In genomic region chr14:62226576-62227047, GRCm38 (mm10) we compare ENCODE assay signal across 8 mouse cellular contexts.
A peak's percentile ranks its signal among the peaks of the same experiment; 100 is the strongest.
DNase-seq lines count a peak whose midpoint lies in the region; ATAC-seq and TF ChIP-seq lines count a peak whose summit lies in the region.

No protein-coding gene starts in this region.

- peak; percentile 17 for DNase-seq in CH12.LX (ENCODE audit: extremely low read depth)
- peak; percentile 97 for DNase-seq in brain, embryonic 14.5 days (ENCODE audit: low read depth)
- no peak for DNase-seq in ovary, postnatal 14 days (ENCODE audit: low spot score)

- TF ChIP-seq RAD21 in CH12.LX (IDR thresholded peaks at IDR 0.05; ENCODE audit: low read depth, low read length), result peak; percentile 40

- H3K9me3 ChIP-seq in intestine, postnatal 0 days (ENCODE audit: control insufficient read depth), result no peaks in the 10 kb centered on the region
- H3K9me3 ChIP-seq in intestine, embryonic 15.5 days, result no peaks in the 10 kb centered on the region
- no peaks in the 10 kb centered on the region for H3K9me3 ChIP-seq in CH12.LX (replicated peaks; ENCODE audit: low read length)
- H3K9me3 ChIP-seq in hindbrain, embryonic 15.5 days, result no peaks in the 10 kb centered on the region
- no peaks in the 10 kb centered on the region for H3K9me3 ChIP-seq in midbrain, embryonic 16.5 days (replicated peaks; ENCODE audit: control insufficient read depth, low read length, poor library complexity, severe bottlenecking)

- H3K79me2 ChIP-seq in CH12.LX (replicated peaks; ENCODE audit: control insufficient read depth, extremely low read depth, insufficient read depth, poor library complexity, severe bottlenecking), result no peaks in the 10 kb centered on the region

- H3K27me3 ChIP-seq in intestine, postnatal 0 days (replicated peaks; ENCODE audit: control insufficient read depth, insufficient read depth, low read length), result no peaks in the 10 kb centered on the region
- H3K27me3 ChIP-seq in intestine, embryonic 15.5 days (replicated peaks), result no peaks in the 10 kb centered on the region
- H3K27me3 ChIP-seq in CH12.LX (replicated peaks), result no peaks in the 10 kb centered on the region
- H3K27me3 ChIP-seq in hindbrain, embryonic 15.5 days, result no peaks in the 10 kb centered on the region
- H3K27me3 ChIP-seq in midbrain, embryonic 16.5 days (ENCODE audit: control insufficient read depth, insufficient read depth, low read depth, low read length), result no peaks in the 10 kb centered on the region

- H3K4me3 ChIP-seq in intestine, postnatal 0 days (ENCODE audit: low read depth, low read length), result no peak overlapping the region
- no peak overlapping the region for H3K4me3 ChIP-seq in intestine, embryonic 15.5 days (replicated peaks)
- peak overlapping the region in 2 of 3 experiments; percentile 13 to 53 for H3K4me3 ChIP-seq in CH12.LX (replicated peaks in 1 of 3; ENCODE audit: low read depth in 2 of 3, low read length in 2 of 3, poor library complexity in 1 of 3)
- no peak overlapping the region for H3K4me3 ChIP-seq in hindbrain, embryonic 15.5 days
- H3K4me3 ChIP-seq in midbrain, embryonic 16.5 days (ENCODE audit: low read depth, low read length), result no peak overlapping the region

- in situ Hi-C loops in CH12.LX (cut with MboI; ENCODE audit: low pct_ligation_motif_present, low pct_unique_long_range_greater_than_20kb, low sequenced_read_pairs), result loop anchor here (25.0 kb wide), 1 partner anchor 664 kb away; the partner anchor contains the start of gene Spryd7

- H3K27ac ChIP-seq in intestine, postnatal 0 days (ENCODE audit: low read depth, low read length), result no peak overlapping the region
- no peak overlapping the region for H3K27ac ChIP-seq in intestine, embryonic 15.5 days
- no peak overlapping the region for H3K27ac ChIP-seq in CH12.LX (ENCODE audit: insufficient read depth, low read depth)
- H3K27ac ChIP-seq in hindbrain, embryonic 15.5 days (replicated peaks), result peak overlapping the region; percentile 64
- H3K27ac ChIP-seq in midbrain, embryonic 16.5 days (ENCODE audit: low read length), result peak overlapping the region; percentile 60

- WGBS in intestine, postnatal 0 days, result 69% methylated on average over 11 of the region's 11 CpGs
- 78% methylated on average over 11 of the region's 11 CpGs for WGBS in intestine, embryonic 15.5 days
- 25% methylated on average over 11 of the region's 11 CpGs for WGBS in hindbrain, embryonic 15.5 days
- WGBS in midbrain, embryonic 16.5 days, result 44% methylated on average over 11 of the region's 11 CpGs

- no peak overlapping the region for H3K9ac ChIP-seq in intestine, postnatal 0 days (ENCODE audit: low read depth, low read length)
- H3K9ac ChIP-seq in intestine, embryonic 15.5 days, result no peak overlapping the region
- no peak overlapping the region for H3K9ac ChIP-seq in CH12.LX (ENCODE audit: insufficient read depth, low read depth)
- no peak overlapping the region for H3K9ac ChIP-seq in hindbrain, embryonic 15.5 days
- H3K9ac ChIP-seq in midbrain, embryonic 16.5 days (ENCODE audit: low read depth, low read length), result no peak overlapping the region

- dilution Hi-C loops in CH12.LX (cut with MboI; ENCODE audit: extremely low pct_ligation_motif_present, extremely low pct_unique_long_range_greater_than_20kb, low sequenced_read_pairs), result no loop called here

- TF ChIP-seq CTCF in intestine, postnatal 0 days (IDR thresholded peaks at IDR 0.05; ENCODE audit: low read depth), result peak; percentile 55
- peak in 1 of 2 experiments; percentile 62; a peak in 2 of 4 replicates for TF ChIP-seq CTCF in CH12.LX (conservative IDR thresholded peaks at IDR 0.05 in 1 of 2, IDR thresholded peaks at IDR 0.05 in 1 of 2; ENCODE audit: low read depth in 2 of 2, low read length in 2 of 2)
- TF ChIP-seq CTCF in brain, embryonic 14.5 days (IDR thresholded peaks at IDR 0.05; ENCODE audit: borderline replicate concordance, extremely low read depth, insufficient read depth, insufficient read length), result peak; percentile 34; the same call in 1 of the 2 replicates

- H3K36me3 ChIP-seq in intestine, postnatal 0 days (ENCODE audit: control insufficient read depth, insufficient read depth), result no peaks in the 10 kb centered on the region
- H3K36me3 ChIP-seq in intestine, embryonic 15.5 days, result no peaks in the 10 kb centered on the region
- H3K36me3 ChIP-seq in CH12.LX (replicated peaks in 1 of 2; ENCODE audit: control insufficient read depth in 1 of 2, insufficient read depth in 1 of 2, low read length in 1 of 2), result no peaks in the 10 kb centered on the region
- no peaks in the 10 kb centered on the region for H3K36me3 ChIP-seq in hindbrain, embryonic 15.5 days
- no peaks in the 10 kb centered on the region for H3K36me3 ChIP-seq in midbrain, embryonic 16.5 days (ENCODE audit: control insufficient read depth, insufficient read depth, low read length)

- ATAC-seq in intestine, postnatal 0 days, result no peak
- ATAC-seq in intestine, embryonic 15.5 days, result no peak
- peak; percentile 89 for ATAC-seq in hindbrain, embryonic 15.5 days (ENCODE audit: low FRiP score, low read depth)
- ATAC-seq in midbrain, embryonic 16.5 days, result peak; percentile 83
- ATAC-seq in cerebellum, adult (ENCODE audit: insufficient number of reproducible peaks, low FRiP score, low TSS enrichment), result no peak

- H3K4me1 ChIP-seq in intestine, postnatal 0 days (replicated peaks; ENCODE audit: control insufficient read depth, insufficient read depth, low read length), result no peaks in the 10 kb centered on the region
- H3K4me1 ChIP-seq in intestine, embryonic 15.5 days (replicated peaks), result no peaks in the 10 kb centered on the region
- H3K4me1 ChIP-seq in CH12.LX (ENCODE audit: control insufficient read depth in 1 of 2, insufficient read depth in 2 of 2), result peaks cover 0 to 10% of the 10 kb centered on the region in 2 experiments; a peak in 2 of 4 replicates
- H3K4me1 ChIP-seq in hindbrain, embryonic 15.5 days (replicated peaks), result 0 out of 2 replicates have a peak, but pooled peaks cover 8% of the 10 kb centered on the region
- H3K4me1 ChIP-seq in midbrain, embryonic 16.5 days (ENCODE audit: control insufficient read depth, insufficient read depth, low read length), result no peaks in the 10 kb centered on the region

- no peak for TF ChIP-seq EP300 in CH12.LX (IDR thresholded peaks at IDR 0.05; ENCODE audit: low read length)

- TF ChIP-seq POLR2A in CH12.LX (IDR thresholded peaks at IDR 0.05; ENCODE audit: low read depth, low read length), result no peak
- no peak for TF ChIP-seq POLR2A in brain, embryonic 14.5 days (IDR thresholded peaks at IDR 0.05; ENCODE audit: borderline replicate concordance, extremely low read depth, insufficient read depth, insufficient read length, poor library complexity, severe bottlenecking)

- no peak overlapping the region for H3K4me2 ChIP-seq in intestine, postnatal 0 days (replicated peaks; ENCODE audit: low read depth)
- H3K4me2 ChIP-seq in intestine, embryonic 15.5 days (replicated peaks), result no peak overlapping the region
- H3K4me2 ChIP-seq in CH12.LX (ENCODE audit: insufficient read depth, low read depth, poor library complexity, severe bottlenecking), result peak overlapping the region; percentile 93
- peak overlapping the region; percentile 29 for H3K4me2 ChIP-seq in hindbrain, embryonic 15.5 days
- H3K4me2 ChIP-seq in midbrain, embryonic 16.5 days (ENCODE audit: low read length), result peak overlapping the region; percentile 28

TF ChIP-seq in CH12.LX, 34 proteins besides CTCF, POLR2A, EP300 and RAD21:
- TF ChIP-seq TBP (conservative IDR thresholded peaks at IDR 0.05; ENCODE audit: low read depth, low read length), result no peak
- no peak for TF ChIP-seq BHLHE40 (IDR thresholded peaks at IDR 0.05; ENCODE audit: low read depth, low read length)
- peak; percentile 56 for TF ChIP-seq SMC3 (IDR thresholded peaks at IDR 0.05; ENCODE audit: low read depth, low read length)
- TF ChIP-seq MAFK (IDR thresholded peaks at IDR 0.05; ENCODE audit: insufficient replicate concordance, low read length), result peak; percentile 51; the same call in 1 of the 2 replicates
- TF ChIP-seq MXI1 (IDR thresholded peaks at IDR 0.05; ENCODE audit: low read depth, low read length), result no peak
- no peak for TF ChIP-seq USF2 (conservative IDR thresholded peaks at IDR 0.05; ENCODE audit: low read depth, low read length)
- no peak for TF ChIP-seq ZMIZ1 (IDR thresholded peaks at IDR 0.05; ENCODE audit: low read depth, low read length)
TF ChIP-seq in CH12.LX: peak in this region for 2.

Comparison
In these comparisons a context has a peak if more than half of its experiments do, and no peak if none do; other contexts are left out.
1. ATAC-seq: peak in hindbrain, embryonic 15.5 days (single experiment) and midbrain, embryonic 16.5 days (single experiment); none in intestine, postnatal 0 days (single experiment), intestine, embryonic 15.5 days (single experiment) and cerebellum, adult (single experiment).
2. H3K27ac ChIP-seq: peak in hindbrain, embryonic 15.5 days (single experiment) and midbrain, embryonic 16.5 days (single experiment); none in intestine, postnatal 0 days (single experiment), intestine, embryonic 15.5 days (single experiment) and CH12.LX (single experiment).
3. H3K4me2 ChIP-seq: peak in CH12.LX (single experiment), hindbrain, embryonic 15.5 days (single experiment) and midbrain, embryonic 16.5 days (single experiment); none in intestine, postnatal 0 days (single experiment) and intestine, embryonic 15.5 days (single experiment).
4. H3K4me3 ChIP-seq: peak in CH12.LX (2 of 3); none in intestine, postnatal 0 days (single experiment), intestine, embryonic 15.5 days (single experiment), hindbrain, embryonic 15.5 days (single experiment) and midbrain, embryonic 16.5 days (single experiment).